Mouse (Mus musculus): Measurements from ENCODE around the gene Rilp. TPM values are rescaled to one million over a fixed set of nuclear protein-coding genes. Genes with fewer than 3 reads are reported as not detected.

Rilp gene
- total RNA-seq, 2 experiments from 2014 or later = 24.5 to 24.7 TPM

GRCm38 (mm10) chr11:75559870-75560504 lies 50.1 kb downstream of the Rilp start:
- no peak for DNase-seq

- no peak for DNase-seq
Observed at GRCm38 (mm10) chr11:75560530-75561409, 50.9 kb downstream of the Rilp start.

- DNase-seq = no peak
Observed at GRCm38 (mm10) chr11:75561410-75561791, 51.5 kb downstream of the Rilp start.

Small RNAs within 50 kb of the gene (microRNA-seq; reads per million reads assigned to microRNA genes)
- gene Mir22 (12,928 to 28,572 reads per million in 2 experiments), gene Mir3971 (0 reads per million in 2 experiments)

Other genes with a start within 250 kb of the Rilp start
- gene Rpa1, start 161.8 kb upstream of the Rilp start, total RNA-seq (2021) = 100 to 1,000 TPM; 109 to 114 TPM
- 1 to 10 TPM; 6.4 to 8.5 TPM for gene Smyd4, start 161.7 kb upstream of the Rilp start, total RNA-seq (2021)
- gene Serpinf1, start 87.4 kb upstream of the Rilp start, total RNA-seq (2021) = 10 to 100 TPM; 12.7 to 16.9 TPM
- gene Serpinf2, start 70.5 kb upstream of the Rilp start, total RNA-seq (2021) = under 1 TPM in 1 of 2 experiments, not detected in 1; 0.11 TPM
- gene Wdr81, start 55.4 kb upstream of the Rilp start, total RNA-seq (2021) = 1 to 10 TPM; 5.2 to 6.0 TPM
- 1 to 10 TPM; 6.1 to 6.7 TPM for gene Tlcd2, start 48.4 kb upstream of the Rilp start, total RNA-seq (2021)
- 100 to 1,000 TPM; 113 to 115 TPM for gene Prpf8, start 23.3 kb upstream of the Rilp start, total RNA-seq (2021)
- 10 to 100 TPM; 14.5 to 15.0 TPM for gene Scarf1, start 3.4 kb downstream of the Rilp start, total RNA-seq (2021)
- gene Slc43a2, start 21.6 kb downstream of the Rilp start, total RNA-seq (2021) = 10 to 100 TPM in 1 of 2 experiments, 1 to 10 TPM in 1; 8.9 to 10.5 TPM
- gene Pitpna, start 78.0 kb downstream of the Rilp start, total RNA-seq (2021) = 100 to 1,000 TPM; 150 to 155 TPM
- 10 to 100 TPM; 23.4 to 26.9 TPM for gene Inpp5k, start 120.9 kb downstream of the Rilp start, total RNA-seq (2021)
- gene Myo1c, start 140.4 kb downstream of the Rilp start, total RNA-seq (2021) = 100 to 1,000 TPM; 158 to 160 TPM
- gene Crk, start 169.2 kb downstream of the Rilp start, total RNA-seq (2021) = 100 to 1,000 TPM; 117 to 123 TPM
- 100 to 1,000 TPM; 826 to 885 TPM for gene Ywhae, start 222.8 kb downstream of the Rilp start, total RNA-seq (2021)